Mouse (Mus musculus) ES-E14 (cell line): ENCODE measurements around the gene Vmn1r7. TPM values are rescaled to one million over a fixed set of nuclear protein-coding genes. Genes with fewer than 3 reads are reported as not detected.

Experiments
- DNase-seq: peaks from one replicate; pipeline ENCODE4 v3.0.0-alpha.2; 2013; ENCODE audit warnings: low read depth, low spot score
- H3K27ac ChIP-seq: 2 replicates; pipeline ENCODE4 v1.5.1; 2012; ENCODE audit warnings: low read depth, mild to moderate bottlenecking, low read length, moderate library complexity, mixed read lengths; ENCODE audit not compliant: poor library complexity, insufficient read depth, severe bottlenecking
- H3K36me3 ChIP-seq: 2 replicates; pipeline ENCODE4 v1.6.1; 2012; ENCODE audit warnings: mild to moderate bottlenecking, low read length, moderate library complexity, mixed read lengths; ENCODE audit not compliant: control insufficient read depth, poor library complexity, insufficient read depth, severe bottlenecking
- H3K4me1 ChIP-seq, 2 experiments: fragments of 150-350 bp in 1 of 2; sonication (generic) in 1 of 2; 2 replicates each; pipeline ENCODE4 v1.6.1; 2012; ENCODE audit warnings: low read length in 2 of 2, mild to moderate bottlenecking in 1 of 2, mixed read lengths in 1 of 2; ENCODE audit not compliant: control insufficient read depth in 2 of 2, insufficient read depth in 2 of 2, poor library complexity in 1 of 2
- H3K4me3 ChIP-seq, 2 experiments: fragments of 150-350 bp in 1 of 2; sonication (generic) in 1 of 2; 2 replicates each; pipeline ENCODE4 v1.5.1; 2012; ENCODE audit warnings: low read length in 2 of 2, low read depth in 1 of 2, mild to moderate bottlenecking in 1 of 2, mixed read lengths in 1 of 2; ENCODE audit not compliant: insufficient read depth in 1 of 2, poor library complexity in 1 of 2, severe bottlenecking in 1 of 2
- H3K9ac ChIP-seq: 2 replicates; pipeline ENCODE4 v1.6.1; 2012; ENCODE audit warnings: low read depth, mild to moderate bottlenecking, low read length, mixed read lengths; ENCODE audit not compliant: poor library complexity, insufficient read depth, severe bottlenecking
- H3K9me3 ChIP-seq: fragments of 150-350 bp; sonication (generic); 2 replicates; pipeline ENCODE4 v1.6.1; 2012; ENCODE audit warnings: low read depth, mild to moderate bottlenecking, low read length; ENCODE audit not compliant: control insufficient read depth, insufficient read depth
- CHD2 ChIP-seq: IDR thresholded peaks from 2 replicates; pipeline ENCODE4 v1.6.1; 2014; ENCODE audit warnings: mild to moderate bottlenecking, low read depth, low read length, inconsistent platforms
- HCFC1 ChIP-seq: IDR thresholded peaks from 2 replicates; pipeline ENCODE4 v1.6.1; 2012; ENCODE audit warnings: low read length, inconsistent platforms, borderline replicate concordance; ENCODE audit not compliant: insufficient read depth
- MAFK ChIP-seq: IDR thresholded peaks from 2 replicates; pipeline ENCODE4 v1.6.1; 2014; ENCODE audit warnings: mild to moderate bottlenecking, low read depth, low read length, inconsistent platforms; ENCODE audit not compliant: insufficient read depth
- ZC3H11A ChIP-seq: IDR thresholded peaks from 2 replicates; pipeline ENCODE4 v1.6.1; 2012; ENCODE audit warnings: low read depth, mild to moderate bottlenecking, inconsistent platforms, low read length, borderline replicate concordance
- ZNF384 ChIP-seq: IDR thresholded peaks from 2 replicates; pipeline ENCODE4 v1.6.1; 2012; ENCODE audit warnings: low read depth, low read length, inconsistent platforms
- in situ Hi-C, 2 experiments: fragments of 600-800 bp; cut with MboI; formaldehyde crosslinking; loops; one replicate each; pipeline ENCODE4 v1.15.1; 2025; ENCODE audit warnings: low sequenced_read_pairs in 2 of 2, inconsistent platforms in 1 of 2; ENCODE audit not compliant: unreplicated experiment in 2 of 2
- total RNA-seq: library from RNA; depleted of rRNA; stranded (reverse); fragments of 300-350 nt; gene quantifications from 2 replicates; pipeline ENCODE4 v1.2.3, GENCODE M21; 2012; rRNA removed

Gene Vmn1r7
- total RNA-seq, 1 experiment = not detected

DNA sequence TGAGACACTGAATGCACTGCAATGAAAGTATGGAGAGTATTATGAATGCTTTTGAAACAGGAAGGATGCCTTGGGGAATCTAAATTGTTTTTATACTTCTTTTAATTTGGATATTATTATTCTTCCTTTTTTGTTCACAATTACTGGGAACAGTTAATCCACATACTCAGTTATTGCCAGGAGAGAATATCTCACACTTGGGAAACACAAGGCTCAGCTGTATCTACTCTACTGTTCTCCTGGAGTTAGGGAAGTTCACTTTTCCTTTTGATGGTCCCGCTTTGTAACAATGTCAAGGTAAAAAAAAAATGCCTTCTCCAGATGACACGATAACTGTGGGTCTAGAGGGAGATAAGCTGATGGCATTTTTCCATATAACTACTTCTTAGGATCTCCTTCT is 28.2 kb downstream of the Vmn1r7 start, which contains the start of gene Vmn1r6:
TSS of gene Vmn1r6 (plus strand) at position 301 of the 400 bp plus-strand sequence.
- in situ Hi-C loops = no loop called here
- Histone ChIP-seq H3K27ac (no peak within 1 kb of the TSS), H3K9ac (no peak within 1 kb of the TSS), H3K4me3 (no peak within 1 kb of the TSS), H3K4me1 (no peaks in the 10 kb centered on the region), H3K9me3 (no peaks in the 10 kb centered on the region), H3K36me3 (no peaks in the 10 kb centered on the region)
- no peak for DNase-seq
- TF ChIP-seq HCFC1 = no peak
- no peak for TF ChIP-seq ZNF384
- TF ChIP-seq CHD2 = no peak
- TF ChIP-seq ZC3H11A = no peak
- no peak for TF ChIP-seq MAFK

Other genes with a start within 250 kb of the Vmn1r7 start
- 19.8 and 24.8 TPM in 2 replicates for gene Kbtbd2, start 227.5 kb downstream of the Vmn1r7 start, total RNA-seq
- gene Fkbp9, start 193.3 kb downstream of the Vmn1r7 start, total RNA-seq = 204 and 345 TPM in 2 replicates
- 15.6 and 17.7 TPM in 2 replicates for gene Nt5c3, start 101.4 kb downstream of the Vmn1r7 start, total RNA-seq
- gene Vmn1r4, start 101.3 kb downstream of the Vmn1r7 start, total RNA-seq = 0.36 TPM in 1 of 2 replicates, not detected in the other
- not detected in 2 replicates for gene Vmn1r5, start 55.1 kb downstream of the Vmn1r7 start, total RNA-seq
- not detected in 2 replicates for gene Vmn1r6, start 28.1 kb downstream of the Vmn1r7 start, total RNA-seq
- not detected in 2 replicates for gene Vmn1r8, start 7.0 kb upstream of the Vmn1r7 start, total RNA-seq
- not detected in 2 replicates for gene Vmn1r9, start 41.5 kb upstream of the Vmn1r7 start, total RNA-seq
- not detected in 2 replicates for gene Vmn1r10, start 84.1 kb upstream of the Vmn1r7 start, total RNA-seq
- not detected in 2 replicates for gene Vmn1r11, start 108.1 kb upstream of the Vmn1r7 start, total RNA-seq
- not detected in 2 replicates for gene Vmn1r12, start 131.6 kb upstream of the Vmn1r7 start, total RNA-seq
- gene Vmn1r13, start 178.0 kb upstream of the Vmn1r7 start, total RNA-seq = not detected in 2 replicates
- 0.04 and 0.05 TPM in 2 replicates for gene Vmn1r14, start 206.4 kb upstream of the Vmn1r7 start, total RNA-seq
- gene Vmn1r15, start 232.6 kb upstream of the Vmn1r7 start, total RNA-seq = not detected in 2 replicates